Mouse (Mus musculus): ENCODE data around the gene Ttc33.

DNA sequence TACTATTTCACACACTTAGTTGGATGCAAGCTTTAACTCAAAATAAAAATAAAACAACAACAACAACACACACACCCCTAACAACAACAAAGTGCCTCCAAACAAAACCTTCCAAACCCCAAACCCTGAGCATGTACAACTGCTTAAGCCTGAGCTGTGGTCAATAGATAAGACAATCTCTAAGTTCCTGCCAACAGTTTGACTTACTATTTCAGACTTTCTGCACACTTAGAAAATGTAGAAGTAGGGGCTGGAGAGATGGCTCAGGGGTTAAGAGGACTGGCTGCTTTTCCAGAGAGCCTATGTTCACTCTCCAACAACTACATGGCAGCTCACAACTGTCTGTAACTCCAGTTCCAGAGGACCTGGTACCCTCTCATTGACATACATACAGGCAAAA, 45.0 kb upstream of the Ttc33 start:
- TF ChIP-seq CTCF (IDR thresholded peaks at IDR 0.05; ENCODE audit: control insufficient read depth, insufficient read depth, insufficient replicate concordance, low read depth, low read length) (no peak), POLR2A (IDR thresholded peaks at IDR 0.05; ENCODE audit: control insufficient read depth, low read depth, low read length) (no peak)
